Mouse (Mus musculus) brain, embryonic 18.5 days (tissue): Measurements from ENCODE around the gene Ablim2.
A peak's percentile ranks its signal among the peaks of the same experiment; 100 is the strongest.

Experiments used
- DNase-seq: peaks from one replicate; pipeline ENCODE4 v3.0.0-alpha.2; 2012; ENCODE audit warnings: low read depth, low spot score

Ablim2 gene

GRCm38 (mm10) chr5:35882391-35882790 is 124.7 kb downstream of the Ablim2 start:
- no peak for DNase-seq

GRCm38 (mm10) chr5:35884262-35884661 is 126.6 kb downstream of the Ablim2 start:
- DNase-seq: no peak

GRCm38 (mm10) chr5:35884689-35885088 is 127.0 kb downstream of the Ablim2 start:
- no peak for DNase-seq

DNA sequence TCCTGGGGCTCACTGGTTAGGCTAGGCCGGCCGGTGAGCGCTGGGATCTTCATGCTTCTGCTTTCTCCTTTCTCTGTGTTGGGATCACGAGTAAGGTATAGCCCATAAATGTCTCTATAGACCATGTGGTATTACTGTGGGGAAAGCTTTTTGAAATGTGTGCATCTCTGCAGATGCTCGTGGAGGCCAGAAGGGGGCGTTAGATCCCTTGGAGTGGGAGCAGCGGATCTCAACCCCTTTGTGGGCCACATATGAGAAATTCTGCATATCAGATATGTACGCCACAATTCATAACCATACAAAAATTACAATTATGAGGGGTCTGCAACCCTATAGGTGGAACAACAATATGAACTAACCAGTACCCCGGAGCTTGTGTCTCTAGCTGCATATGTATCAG is 131.3 kb downstream of the Ablim2 start:
- no peak for DNase-seq

DNA sequence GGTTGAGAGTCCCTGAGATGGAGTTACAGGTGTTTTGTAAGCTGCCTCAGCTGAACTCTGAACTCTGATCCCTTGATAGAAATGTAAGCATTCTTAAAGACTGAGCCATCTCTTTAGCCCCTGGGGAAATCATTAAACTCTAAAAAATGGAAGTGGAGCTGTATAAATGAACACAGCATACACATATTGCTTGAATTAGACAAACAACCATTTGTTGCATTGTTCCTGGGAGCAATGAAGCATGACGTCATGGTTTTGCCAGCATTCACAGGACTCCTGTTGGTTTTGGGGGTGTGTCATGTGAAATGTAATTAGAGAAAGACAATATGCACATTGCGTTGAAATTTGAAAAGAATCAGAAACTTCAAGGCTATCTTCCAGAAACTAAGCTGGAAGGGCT is 132.0 kb downstream of the Ablim2 start:
- no peak for DNase-seq

DNA sequence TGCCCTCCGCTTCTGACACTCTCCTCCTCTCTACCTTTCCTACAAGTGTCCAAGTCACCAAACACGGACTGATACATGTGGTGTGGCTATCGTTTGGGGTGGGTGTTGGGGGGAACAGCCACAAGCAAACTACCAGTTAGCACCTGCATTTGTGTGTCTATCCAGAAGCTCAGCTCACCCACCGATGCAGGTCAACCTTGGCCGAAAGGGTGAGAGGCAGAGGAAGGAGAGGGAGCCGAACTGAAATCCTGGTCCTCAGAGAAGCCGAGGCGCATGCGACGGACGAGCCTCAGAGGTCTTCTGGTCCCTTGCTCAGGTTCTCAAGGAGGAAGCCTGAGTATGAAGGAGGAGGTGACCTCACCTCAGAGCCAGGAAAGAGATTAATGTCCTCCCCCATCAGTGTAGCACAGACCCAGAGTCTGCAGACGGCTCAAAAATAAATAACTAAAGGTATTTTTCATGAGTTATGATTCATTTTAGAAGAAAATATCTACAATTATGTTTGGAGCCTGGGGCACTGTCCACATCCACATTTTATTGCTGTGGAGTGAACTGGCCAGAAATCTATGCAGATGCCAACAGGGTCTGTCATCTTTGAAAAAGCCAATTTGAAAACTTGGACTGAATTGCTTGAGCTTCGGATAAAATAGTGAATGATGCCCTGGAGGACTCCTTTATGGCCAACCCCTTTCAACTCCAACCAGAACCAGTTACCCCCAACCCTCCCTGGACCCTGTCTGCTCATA is 133.5 kb downstream of the Ablim2 start:
- no peak for DNase-seq

DNA sequence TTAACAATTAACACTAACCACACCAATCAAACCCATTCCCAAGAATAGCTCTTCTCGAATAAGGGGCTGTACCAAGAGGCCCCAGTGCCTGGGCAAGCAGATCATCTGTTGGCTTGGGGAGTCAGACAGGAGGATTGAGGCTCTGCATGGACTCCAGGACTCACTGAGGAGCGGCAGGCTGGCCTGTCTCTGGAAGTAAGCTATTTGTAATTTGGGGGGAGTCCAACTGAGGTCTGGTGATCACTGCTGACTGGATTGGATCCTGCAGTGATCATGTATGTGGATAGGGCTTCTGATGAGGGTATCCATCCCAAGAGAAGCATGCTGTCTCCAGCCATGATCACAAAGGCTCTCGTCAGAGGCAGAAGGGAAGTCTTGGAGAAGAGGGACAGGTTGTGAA is 134.7 kb downstream of the Ablim2 start:
- DNase-seq: no peak

DNA sequence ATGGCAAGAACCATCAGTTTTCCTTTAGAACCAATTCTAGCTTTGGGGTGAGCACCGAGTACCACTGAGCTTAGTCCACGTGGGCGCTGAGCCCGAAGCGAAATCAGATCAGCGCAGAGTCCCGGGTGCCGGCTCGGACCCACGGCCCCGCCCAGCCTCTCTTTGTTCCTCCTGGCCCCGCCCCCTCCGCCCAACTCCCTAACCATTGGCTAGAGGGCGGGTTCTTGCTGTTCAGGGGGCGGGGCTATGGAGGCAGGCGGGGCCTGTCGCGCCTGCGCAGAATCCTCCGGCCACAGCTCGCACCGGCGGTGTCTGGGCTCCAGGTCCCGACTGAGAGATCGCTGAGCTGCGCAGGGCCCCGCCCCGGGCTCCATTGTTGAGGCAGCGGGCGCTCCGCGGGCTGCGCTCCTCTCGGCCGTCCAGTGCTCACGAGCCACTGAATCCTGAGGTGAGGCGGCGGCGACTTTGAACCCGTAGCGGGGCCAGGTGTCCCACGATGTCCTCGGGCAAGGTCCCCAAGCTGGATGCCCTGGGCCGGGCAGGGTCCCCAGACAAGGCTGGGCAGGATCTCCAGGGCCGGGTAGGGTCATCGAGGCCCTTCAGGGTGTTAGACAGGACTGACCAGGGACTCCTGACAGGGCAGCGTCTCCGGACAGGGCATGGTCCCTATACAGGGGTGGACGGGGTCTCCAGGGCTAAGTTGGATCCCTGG is 135.6 kb downstream of the Ablim2 start, which contains the start of gene Afap1:
Gene Afap1, plus strand, starts transcription at position 227 of the 712 bp plus-strand sequence.
- DNase-seq: peak; percentile 93

GRCm38 (mm10) chr5:35893805-35894260 is 136.2 kb downstream of the Ablim2 start:
- no peak for DNase-seq

DNA sequence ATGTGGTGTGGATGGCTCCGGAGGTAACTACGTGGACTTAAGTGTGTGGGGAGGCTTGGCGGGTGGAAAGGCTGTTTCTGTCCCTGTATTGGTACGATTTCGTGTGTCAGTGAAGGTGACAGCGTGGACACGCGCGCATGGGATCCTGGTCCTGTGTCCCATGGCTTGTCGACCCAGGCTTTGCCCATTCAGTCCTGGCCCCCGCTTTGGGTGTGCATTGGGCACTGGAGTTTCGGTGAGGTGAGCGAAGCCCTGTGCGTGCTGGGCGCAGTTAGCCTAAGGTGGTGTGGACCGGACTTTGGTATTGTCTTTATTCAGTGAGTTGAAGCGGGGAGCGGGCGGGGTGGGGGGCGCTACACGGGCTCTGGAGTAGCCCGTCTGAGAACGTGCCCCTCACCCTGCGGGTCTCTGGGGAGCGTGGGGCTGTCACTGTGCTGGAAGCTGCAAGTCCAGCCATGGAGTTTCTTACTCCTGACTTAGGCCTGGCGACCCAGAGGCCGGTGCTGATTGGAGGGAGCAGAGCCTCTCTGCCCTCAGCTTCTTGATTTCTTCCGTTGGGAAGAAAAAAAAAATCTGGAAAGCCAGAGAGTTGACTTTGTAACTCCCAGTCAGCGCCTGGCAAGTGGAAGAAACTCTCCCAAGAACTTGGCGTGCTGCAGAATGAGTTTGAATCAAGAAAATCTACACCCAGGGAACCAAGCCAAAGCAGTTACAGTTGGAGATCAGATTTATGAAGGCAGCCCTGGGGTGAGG is 136.8 kb downstream of the Ablim2 start:
- no peak for DNase-seq

GRCm38 (mm10) chr5:35895926-35896325 is 138.2 kb downstream of the Ablim2 start:
- no peak for DNase-seq

- DNase-seq: no peak
Measured at GRCm38 (mm10) chr5:35896556-35896955, 138.9 kb downstream of the Ablim2 start.

DNA sequence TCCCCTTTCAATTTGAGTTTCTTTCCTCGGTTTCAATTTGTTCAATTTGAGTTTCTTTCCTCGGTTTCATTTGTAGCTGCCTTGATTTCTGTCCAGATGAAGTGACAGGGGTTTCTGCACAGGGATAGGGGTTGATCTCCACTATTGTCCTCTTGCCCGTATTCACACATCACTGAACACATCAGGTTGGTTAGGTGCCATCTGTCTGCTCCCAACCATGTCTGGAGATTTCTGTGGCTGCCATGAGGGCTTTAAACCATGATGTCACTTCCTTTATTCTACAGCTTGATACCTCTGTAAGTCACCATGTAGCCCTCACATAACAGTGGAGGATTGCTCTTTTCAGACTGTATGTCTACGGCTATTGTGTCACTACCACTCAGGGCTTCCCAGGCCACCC is 139.5 kb downstream of the Ablim2 start:
- no peak for DNase-seq

- no peak for DNase-seq
Measured at GRCm38 (mm10) chr5:35898114-35898513, 140.4 kb downstream of the Ablim2 start.

DNA sequence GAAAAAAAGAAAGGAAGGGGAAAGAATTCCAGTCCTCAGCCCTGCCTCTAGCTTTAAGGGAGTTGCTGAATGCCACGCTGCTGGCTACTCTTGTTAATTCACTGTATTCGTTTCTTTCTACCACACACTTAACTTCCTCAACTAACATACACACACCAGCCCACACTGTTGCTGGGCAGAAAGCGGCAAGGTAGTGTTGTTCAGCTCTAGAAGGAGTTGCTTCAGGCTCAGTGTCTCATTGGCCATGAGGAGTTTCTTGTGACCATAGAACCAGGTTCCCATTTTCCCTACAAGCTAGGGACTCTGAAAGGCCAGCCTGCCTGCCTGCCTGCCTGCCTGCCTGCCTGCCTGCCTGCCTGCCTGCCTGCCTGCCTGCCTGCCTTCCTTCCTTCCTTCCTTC is 141.3 kb downstream of the Ablim2 start:
- DNase-seq: no peak

- no peak for DNase-seq
Measured at GRCm38 (mm10) chr5:35900401-35901225, 142.9 kb downstream of the Ablim2 start.

GRCm38 (mm10) chr5:35901226-35901809 is 143.6 kb downstream of the Ablim2 start:
- DNase-seq: no peak

- DNase-seq: no peak
Measured at GRCm38 (mm10) chr5:35903456-35903855, 145.8 kb downstream of the Ablim2 start.

GRCm38 (mm10) chr5:35905283-35905682 is 147.6 kb downstream of the Ablim2 start:
- DNase-seq: no peak

DNA sequence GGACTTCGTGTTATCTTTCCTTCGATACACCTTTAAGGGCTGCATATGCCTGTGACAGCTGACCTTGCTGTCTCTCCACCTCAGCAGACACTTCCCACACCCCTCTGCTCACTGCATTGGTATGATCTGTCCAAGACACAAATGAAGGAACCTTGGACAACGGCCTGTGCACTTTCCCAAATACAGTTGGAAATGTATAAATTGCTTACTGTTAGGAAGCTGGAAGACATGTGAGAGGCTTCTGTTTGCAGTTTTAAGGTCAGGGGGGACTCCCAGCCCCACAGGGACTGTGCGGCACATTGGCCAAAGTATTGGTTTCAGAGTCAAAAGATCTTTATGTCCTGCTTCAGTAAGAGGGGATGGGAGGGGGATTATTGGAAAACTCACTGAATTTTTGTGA is 149.4 kb downstream of the Ablim2 start:
- no peak for DNase-seq
